Mouse (Mus musculus) midbrain, embryonic 11.5 days (tissue): ENCODE measurements at regions not wholly inside any gene's neighbourhood (a gene's known extent, or its start where the extent isn't known, plus 50 kb on each side); places are given as distances from the start of the nearest gene placed in this dataset. TPM values are rescaled to one million over a fixed set of nuclear protein-coding genes. Genes with fewer than 3 reads are reported as not detected.

Source experiments
- ATAC-seq: fragments of 200-750 bp; cut with Nextera tagmentation; 2 replicates; pipeline ENCODE4 v1.8.0; 2017; ENCODE audit warnings: moderate TSS enrichment, moderate library complexity; ENCODE audit not compliant: low FRiP score
- DNase-seq: peaks from one replicate; pipeline ENCODE4 v3.0.0; 2015; ENCODE audit warnings: low spot score; ENCODE audit errors: missing footprints
- H3K27ac ChIP-seq: fragments of 300-500 bp; sonication (generic); 2 replicates; pipeline ENCODE4 v1.5.1; 2014; ENCODE audit warnings: low read depth, low read length
- H3K27me3 ChIP-seq: fragments of 300-500 bp; sonication (generic); 2 replicates; pipeline ENCODE4 v1.6.1; 2014; ENCODE audit warnings: mild to moderate bottlenecking, low read length, moderate library complexity, mixed read lengths; ENCODE audit not compliant: control insufficient read depth, insufficient read depth
- H3K36me3 ChIP-seq: fragments of 300-500 bp; sonication (generic); 2 replicates; pipeline ENCODE4 v1.6.1; 2014; ENCODE audit warnings: mild to moderate bottlenecking, low read length, moderate library complexity, mixed read lengths; ENCODE audit not compliant: control insufficient read depth, insufficient read depth
- H3K4me1 ChIP-seq: fragments of 300-500 bp; sonication (generic); 2 replicates; pipeline ENCODE4 v1.6.1; 2014; ENCODE audit warnings: low read length; ENCODE audit not compliant: control insufficient read depth, insufficient read depth
- H3K4me2 ChIP-seq: fragments of 300-500 bp; sonication (generic); 2 replicates; pipeline ENCODE4 v1.6.1; 2014; ENCODE audit warnings: mild to moderate bottlenecking, moderate library complexity
- H3K4me3 ChIP-seq: fragments of 300-500 bp; sonication (generic); 2 replicates; pipeline ENCODE4 v1.5.1; 2014; ENCODE audit warnings: low read depth, low read length
- H3K9ac ChIP-seq: fragments of 300-500 bp; sonication (generic); 2 replicates; pipeline ENCODE4 v1.6.1; 2014; ENCODE audit warnings: low read length
- H3K9me3 ChIP-seq: fragments of 300-500 bp; sonication (generic); 2 replicates; pipeline ENCODE4 v1.6.1; 2016; ENCODE audit warnings: low read length; ENCODE audit not compliant: control insufficient read depth
- WGBS: fragments of 180-500 bp; shearing (Covaris S2); extraction: QIAGEN DNeasy Blood & Tissue Kit; methylation state at CpG from one replicate; pipeline ENCODE4 v1.1.7; 2014; 5-methylcytosine and 5-hydroxymethylcytosine counted together
- microRNA-seq: library from miRNA; unstranded; fragments of <30 nt; microRNA quantifications from one replicate; pipeline ENCODE4, GENCODE M21; 2017

DNA sequence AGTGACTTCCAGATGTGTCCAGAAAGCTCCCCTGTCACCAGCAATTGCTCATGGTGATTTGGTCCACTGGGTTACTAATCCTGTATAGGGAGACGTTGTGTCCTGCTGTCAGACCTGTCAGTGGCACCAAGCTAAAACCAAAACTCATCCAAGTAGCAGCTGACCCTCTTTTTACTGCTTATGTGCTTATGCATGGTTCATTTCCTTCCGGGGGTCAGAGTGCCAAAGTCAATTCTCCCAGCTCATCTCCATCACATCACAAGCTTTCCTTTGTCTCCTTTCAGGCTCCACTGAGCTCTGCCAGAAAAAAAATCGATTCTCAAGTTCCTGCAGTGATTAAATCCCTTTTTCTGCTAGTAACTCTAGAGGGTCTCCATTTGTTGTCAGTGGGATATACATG, 244.2 kb downstream of the Atp6ap1l start:
- Histone ChIP-seq H3K4me2 (no peak overlapping the region), H3K36me3 (no peaks in the 10 kb centered on the region), H3K27ac (no peak overlapping the region), H3K9me3 (peaks cover 3% of the 10 kb centered on the region; the same call in 1 of the 2 replicates), H3K27me3 (peaks cover 7% of the 10 kb centered on the region; the same call in 1 of the 2 replicates), H3K4me3 (no peak overlapping the region), H3K9ac (no peak overlapping the region), H3K4me1 (no peaks in the 10 kb centered on the region)
- peak; percentile 92 for ATAC-seq
- DNase-seq, result peak; percentile 91
- 6% methylated on average over 3 of the region's 3 CpGs for WGBS

DNA sequence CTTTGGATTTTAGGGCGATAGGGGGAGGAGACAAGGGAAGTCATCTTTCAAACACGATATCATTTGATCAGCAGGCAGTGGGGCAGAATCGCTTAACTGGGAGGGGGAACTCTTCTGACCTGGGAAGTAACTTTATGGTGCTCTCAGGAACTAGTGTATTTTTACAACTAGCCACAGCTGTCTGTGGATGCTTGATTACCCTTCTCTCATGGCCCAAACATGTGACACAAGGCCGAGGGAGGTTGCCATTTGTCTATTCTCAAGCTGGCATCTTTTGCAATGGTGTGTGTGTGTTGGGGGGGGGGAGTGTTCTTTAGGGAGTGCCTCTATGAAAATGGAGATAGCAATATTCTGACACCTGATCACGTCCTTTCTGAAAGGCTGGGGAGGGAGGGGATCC, 246.1 kb downstream of the Atp6ap1l start:
- no peak overlapping the region for H3K4me3 ChIP-seq
- H3K27ac ChIP-seq, result no peak overlapping the region
- H3K4me2 ChIP-seq, result no peak overlapping the region
- H3K36me3 ChIP-seq, result no peaks in the 10 kb centered on the region
- H3K4me1 ChIP-seq, result no peaks in the 10 kb centered on the region
- DNase-seq (no peak), ATAC-seq (no peak)
- H3K27me3 ChIP-seq, result peaks cover 7% of the 10 kb centered on the region; the same call in 1 of the 2 replicates
- H3K9ac ChIP-seq, result no peak overlapping the region
- WGBS, result 82% methylated on average over 5 of the region's 5 CpGs
- peaks cover 3% of the 10 kb centered on the region; the same call in 1 of the 2 replicates for H3K9me3 ChIP-seq

DNA sequence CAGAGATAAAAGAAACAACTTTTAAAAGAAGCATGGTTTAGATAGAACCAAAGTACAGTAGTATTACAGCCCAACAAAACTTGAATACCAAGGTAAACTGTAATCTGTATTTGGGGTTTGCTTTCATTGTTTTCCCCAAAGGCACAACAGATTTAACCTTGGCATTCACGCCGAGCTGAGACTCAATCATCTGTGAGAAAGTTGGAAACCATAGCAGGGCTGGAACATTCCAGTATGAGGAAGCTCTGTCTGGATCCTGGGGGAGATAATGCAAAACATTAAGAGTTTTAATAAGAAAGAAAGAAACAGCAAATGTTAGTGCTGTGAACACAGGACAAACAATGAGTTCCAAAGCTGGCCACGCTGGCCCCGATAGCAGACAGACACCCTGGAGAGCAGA, 258.8 kb downstream of the Atp6ap1l start:
- ATAC-seq, result no peak
- Histone ChIP-seq H3K27me3 (0 out of 2 replicates have a peak, but pooled peaks cover 2% of the 10 kb centered on the region), H3K9me3 (no peaks in the 10 kb centered on the region), H3K4me3 (no peak overlapping the region), H3K27ac (no peak overlapping the region), H3K9ac (no peak overlapping the region), H3K4me2 (no peak overlapping the region), H3K36me3 (no peaks in the 10 kb centered on the region), H3K4me1 (peaks cover 8% of the 10 kb centered on the region)
- WGBS, result 69% methylated on average over 4 of the region's 4 CpGs
- DNase-seq, result no peak

DNA sequence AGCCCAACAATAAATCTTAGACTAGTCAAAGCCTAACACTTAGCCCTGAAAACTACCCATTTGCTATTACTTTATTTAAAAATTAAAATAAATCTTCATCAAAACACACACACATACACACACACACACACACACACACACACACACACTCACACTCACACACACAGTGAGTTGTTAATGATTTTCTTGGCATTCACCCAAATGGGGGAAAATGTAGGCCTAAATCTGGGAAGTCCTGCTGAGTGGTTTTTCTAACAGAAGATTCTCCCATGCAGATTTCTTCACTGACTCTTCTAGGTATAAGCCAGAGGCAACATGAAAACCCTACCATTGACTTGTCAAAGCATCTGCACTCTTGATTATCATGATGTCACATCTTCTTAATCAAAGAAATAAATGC, 260.9 kb downstream of the Atp6ap1l start:
- Histone ChIP-seq H3K9me3 (no peaks in the 10 kb centered on the region), H3K4me1 (peaks cover 8% of the 10 kb centered on the region), H3K4me2 (no peak overlapping the region), H3K4me3 (no peak overlapping the region), H3K36me3 (no peaks in the 10 kb centered on the region), H3K27me3 (0 out of 2 replicates have a peak, but pooled peaks cover 2% of the 10 kb centered on the region), H3K9ac (no peak overlapping the region), H3K27ac (no peak overlapping the region)
- ATAC-seq (no peak), DNase-seq (no peak)

DNA sequence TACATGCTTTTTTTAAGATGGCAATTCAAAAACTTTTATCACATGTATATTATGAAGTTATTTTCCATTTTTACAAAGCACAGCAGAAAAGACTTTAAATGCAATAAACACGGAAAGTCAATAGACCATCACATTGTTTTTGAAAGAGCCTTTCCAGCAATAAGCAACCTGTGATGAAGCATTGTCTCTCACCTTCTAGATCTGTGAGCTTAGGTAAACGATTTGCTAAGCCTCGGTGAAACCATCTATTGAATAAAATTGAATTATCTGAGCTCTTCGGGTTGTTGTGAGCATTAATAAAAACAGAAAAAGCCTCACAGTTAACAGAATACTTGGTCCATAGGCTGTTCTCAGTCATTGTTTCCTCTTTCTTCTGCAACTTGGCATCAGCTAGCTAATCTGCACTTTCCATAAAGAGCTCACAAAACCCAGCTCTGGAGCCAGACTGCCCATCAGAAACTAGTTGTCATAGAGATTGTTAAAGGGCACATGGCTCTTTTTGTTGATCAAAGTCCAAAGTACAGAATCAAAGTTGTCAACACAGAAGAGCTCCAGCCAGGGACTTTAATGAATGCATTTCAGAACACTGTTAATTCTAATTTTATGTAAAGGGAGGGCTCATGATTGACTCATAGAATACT, 261.5 kb downstream of the Atp6ap1l start:
- H3K9me3 ChIP-seq, result no peaks in the 10 kb centered on the region
- H3K36me3 ChIP-seq, result no peaks in the 10 kb centered on the region
- DNase-seq (peak; percentile 79), ATAC-seq (peak; percentile 71)
- H3K27me3 ChIP-seq, result 0 out of 2 replicates have a peak, but pooled peaks cover 2% of the 10 kb centered on the region
- H3K4me1 ChIP-seq, result peaks cover 8% of the 10 kb centered on the region
- no peak overlapping the region for H3K4me2 ChIP-seq
- no peak overlapping the region for H3K9ac ChIP-seq
- 58% methylated on average over 4 of the region's 4 CpGs for WGBS
- H3K27ac ChIP-seq, result no peak overlapping the region
- no peak overlapping the region for H3K4me3 ChIP-seq

DNA sequence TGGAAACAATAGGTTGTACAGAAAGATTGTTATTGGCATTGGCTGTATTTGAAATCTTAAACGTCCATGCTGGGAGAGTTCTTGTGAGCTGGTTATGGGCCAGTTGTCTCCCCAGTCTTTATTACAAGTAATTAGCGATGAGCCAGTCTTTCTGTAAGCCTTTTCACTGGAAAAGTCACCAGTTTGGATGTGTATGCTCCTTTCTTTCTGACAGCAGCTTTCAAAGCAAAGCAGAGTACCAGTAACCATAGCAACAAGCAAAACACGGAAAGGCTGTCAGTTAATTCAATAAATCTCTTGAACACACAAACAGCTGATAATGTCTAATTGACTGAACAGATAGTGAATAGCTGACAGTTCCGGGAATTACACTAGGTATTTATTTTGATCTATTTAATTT, 262.0 kb downstream of the Atp6ap1l start:
- H3K4me2 ChIP-seq, result no peak overlapping the region
- 31% methylated on average over 4 of the region's 4 CpGs for WGBS
- H3K4me1 ChIP-seq, result peaks cover 8% of the 10 kb centered on the region
- no peak overlapping the region for H3K9ac ChIP-seq
- DNase-seq, result peak; percentile 90
- H3K27me3 ChIP-seq, result 0 out of 2 replicates have a peak, but pooled peaks cover 2% of the 10 kb centered on the region
- no peaks in the 10 kb centered on the region for H3K36me3 ChIP-seq
- peak; percentile 67; the same call in 1 of the 2 replicates for ATAC-seq
- H3K9me3 ChIP-seq, result no peaks in the 10 kb centered on the region
- H3K4me3 ChIP-seq, result no peak overlapping the region
- H3K27ac ChIP-seq, result no peak overlapping the region

DNA sequence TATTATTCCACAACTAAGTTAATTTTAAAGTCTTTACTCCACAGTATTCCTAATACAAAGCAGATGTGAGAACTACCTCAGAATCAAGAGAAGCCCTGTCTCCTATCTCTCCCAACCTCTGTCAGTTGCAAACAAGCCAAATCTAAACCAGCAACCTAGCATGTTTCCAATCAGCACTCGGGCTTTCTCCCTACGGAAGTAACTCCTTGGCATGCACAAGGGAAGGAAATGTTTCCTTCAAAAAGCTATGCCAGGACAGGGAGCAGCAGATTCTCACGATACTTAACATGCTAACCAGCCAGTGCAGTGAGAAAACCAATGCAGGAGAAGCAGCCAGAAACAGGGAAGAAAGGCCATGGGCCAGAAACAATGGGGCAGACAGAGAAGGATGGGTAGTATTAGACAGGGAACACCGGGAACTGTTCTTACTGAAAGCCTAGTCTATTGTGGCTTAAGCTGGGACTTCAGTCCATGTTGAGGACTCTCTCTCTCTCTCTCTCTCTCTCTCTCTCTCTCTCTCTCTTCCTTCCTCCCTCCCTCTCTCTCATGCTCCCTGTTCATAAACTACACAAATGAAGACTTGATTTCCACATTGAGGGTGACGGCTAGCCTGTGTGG, 262.8 kb downstream of the Atp6ap1l start:
- Histone ChIP-seq H3K4me1 (peaks cover 8% of the 10 kb centered on the region), H3K27ac (no peak overlapping the region), H3K36me3 (no peaks in the 10 kb centered on the region), H3K4me3 (no peak overlapping the region), H3K27me3 (0 out of 2 replicates have a peak, but pooled peaks cover 2% of the 10 kb centered on the region), H3K4me2 (no peak overlapping the region), H3K9me3 (no peaks in the 10 kb centered on the region), H3K9ac (no peak overlapping the region)
- 60% methylated on average over 5 of the region's 5 CpGs for WGBS
- ATAC-seq (no peak), DNase-seq (peak; percentile 84)

Small RNA genes lying in the stretch of these regions (microRNA-seq; reads per million reads assigned to microRNA genes)
- gene Gm44338, result not detected
